ENCODE assay signal across 33 mouse cellular contexts in genomic region chr15:28473749-28474390, GRCm38 (mm10).
"Had no signal": no experiment of that assay in that cellular context is flagged by ENCODE, and none has a peak within 500 bp of the region (broad histone marks: within the 10 kb centered on the region; RNA-seq: fewer than 3 reads in every experiment).

No protein-coding gene starts in this region.

- H3K27me3 ChIP-seq: limb, embryonic 12.5 days; limb, embryonic 13.5 days; limb, embryonic 15.5 days; liver, embryonic 12.5 days; liver, embryonic 13.5 days; liver, embryonic 15.5 days; lung, embryonic 15.5 days; megakaryocyte, embryonic 14.5 days; midbrain, embryonic 12.5 days; midbrain, embryonic 13.5 days; midbrain, embryonic 15.5 days; neural tube, embryonic 12.5 days; neural tube, embryonic 13.5 days had no signal

- H3K4me3 ChIP-seq: limb, embryonic 10.5 days; limb, embryonic 12.5 days; limb, embryonic 13.5 days; limb, embryonic 15.5 days; liver, embryonic 12.5 days; liver, embryonic 13.5 days; liver, embryonic 15.5 days; lung, embryonic 15.5 days; megakaryocyte, embryonic 14.5 days; midbrain, embryonic 10.5 days; midbrain, embryonic 12.5 days; midbrain, embryonic 13.5 days; midbrain, embryonic 15.5 days; myocyte; neural tube, embryonic 12.5 days; neural tube, embryonic 13.5 days had no signal

- H3K4me2 ChIP-seq: limb, embryonic 12.5 days; limb, embryonic 13.5 days; limb, embryonic 15.5 days; liver, embryonic 11.5 days; liver, embryonic 12.5 days; liver, embryonic 13.5 days; liver, embryonic 15.5 days; lung, embryonic 14.5 days; lung, embryonic 15.5 days; midbrain, embryonic 11.5 days; midbrain, embryonic 12.5 days; midbrain, embryonic 13.5 days; midbrain, embryonic 15.5 days; neural tube, embryonic 12.5 days; neural tube, embryonic 13.5 days had no signal

- H3K9me3 ChIP-seq: limb, embryonic 10.5 days; limb, embryonic 12.5 days; limb, embryonic 13.5 days; limb, embryonic 15.5 days; liver, embryonic 12.5 days; liver, embryonic 13.5 days; liver, embryonic 15.5 days; lung, embryonic 15.5 days; megakaryocyte, embryonic 14.5 days; midbrain, embryonic 10.5 days; midbrain, embryonic 12.5 days; midbrain, embryonic 13.5 days; midbrain, embryonic 15.5 days; neural tube, embryonic 12.5 days; neural tube, embryonic 13.5 days had no signal

- H3K36me3 ChIP-seq: limb, embryonic 10.5 days; limb, embryonic 12.5 days; limb, embryonic 13.5 days; limb, embryonic 15.5 days; liver, embryonic 12.5 days; liver, embryonic 13.5 days; liver, embryonic 15.5 days; lung, embryonic 15.5 days; midbrain, embryonic 10.5 days; midbrain, embryonic 12.5 days; midbrain, embryonic 13.5 days; midbrain, embryonic 15.5 days; neural tube, embryonic 12.5 days; neural tube, embryonic 13.5 days had no signal

- H3K4me1 ChIP-seq: limb, embryonic 10.5 days; limb, embryonic 12.5 days; limb, embryonic 13.5 days; limb, embryonic 15.5 days; liver, embryonic 12.5 days; liver, embryonic 13.5 days; liver, embryonic 15.5 days; lung, embryonic 15.5 days; megakaryocyte, embryonic 14.5 days; midbrain, embryonic 10.5 days; midbrain, embryonic 12.5 days; midbrain, embryonic 13.5 days; midbrain, embryonic 15.5 days; neural tube, embryonic 12.5 days; neural tube, embryonic 13.5 days had no signal

- ATAC-seq: liver, embryonic 12.5 days; liver, postnatal 0 days; lung, postnatal 0 days; midbrain, embryonic 13.5 days; midbrain, embryonic 15.5 days; midbrain, embryonic 16.5 days had no signal

- DNase-seq: left cerebral cortex, postnatal 4 days; liver; liver, embryonic 13.5 days; liver, postnatal 0 days; lung, adult 18-20 months; lung, adult 2 months; lung, embryonic 14.5 days; lung, postnatal 10 days; lung, postnatal 14 days; lung, postnatal 36 days; lung, postnatal 4 days; midbrain, embryonic 14.5 days had no signal

- H3K9ac ChIP-seq: limb, embryonic 12.5 days; limb, embryonic 13.5 days; limb, embryonic 15.5 days; liver, embryonic 12.5 days; liver, embryonic 13.5 days; liver, embryonic 14.5 days; liver, embryonic 15.5 days; liver, postnatal 0 days; lung, embryonic 14.5 days; lung, embryonic 15.5 days; midbrain, embryonic 12.5 days; midbrain, embryonic 13.5 days; midbrain, embryonic 15.5 days; neural tube, embryonic 12.5 days; neural tube, embryonic 13.5 days had no signal

- H3K27ac ChIP-seq: limb, embryonic 10.5 days; limb, embryonic 12.5 days; limb, embryonic 13.5 days; limb, embryonic 15.5 days; liver, embryonic 12.5 days; liver, embryonic 13.5 days; liver, embryonic 14.5 days; liver, embryonic 15.5 days; lung, embryonic 15.5 days; macrophage; midbrain, embryonic 10.5 days; midbrain, embryonic 12.5 days; midbrain, embryonic 13.5 days; midbrain, embryonic 15.5 days; neural tube, embryonic 12.5 days; neural tube, embryonic 13.5 days had no signal
